Mouse (Mus musculus) cerebellum, adult 2 months (tissue): ENCODE results near the gene Il11.

Source experiments
- CTCF ChIP-seq: fragments of 200-500 bp; IDR thresholded peaks from 2 replicates; pipeline ENCODE4 v1.5.1; 2011; ENCODE audit warnings: low read depth, mild to moderate bottlenecking, control low read depth, low read length, moderate library complexity, borderline replicate concordance; ENCODE audit not compliant: insufficient read depth
- POLR2A ChIP-seq: fragments of 200-500 bp; IDR thresholded peaks from 2 replicates; pipeline ENCODE4 v1.6.1; 2011; ENCODE audit warnings: low read length, control low read depth, borderline replicate concordance; ENCODE audit not compliant: insufficient read depth

DNA sequence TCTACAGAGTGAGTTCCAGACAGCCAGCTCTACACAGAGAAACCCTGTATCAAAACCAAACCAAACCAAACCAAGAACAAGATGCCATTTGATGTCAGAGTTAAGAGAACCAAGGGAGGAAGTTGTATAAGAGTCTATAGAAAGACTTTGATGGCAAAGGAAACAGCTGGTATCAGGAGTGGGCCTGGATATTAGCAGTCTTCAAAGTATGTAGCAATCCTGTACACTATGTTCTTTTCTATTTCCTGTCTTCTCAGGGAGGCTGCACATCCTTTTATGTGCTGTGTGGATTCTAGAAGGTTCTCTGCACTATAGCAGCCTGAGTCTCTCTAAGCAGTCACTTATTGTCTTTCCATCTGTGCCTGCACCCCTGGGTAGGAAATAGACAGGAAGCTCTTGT, 33.9 kb upstream of the Il11 start:
- TF ChIP-seq CTCF, result no peak
- no peak for TF ChIP-seq POLR2A
